Mouse (Mus musculus) Muller cell, postnatal 12 days (primary cell): ENCODE measurements around the gene Mpig6b.

ENCODE experiments used
- DNase-seq: peaks from one replicate; pipeline ENCODE4 v3.0.0-alpha.2; 2015; ENCODE audit errors: inconsistent ontology term

Gene Mpig6b

GRCm38 (mm10) chr17:35060071-35060470, 5.9 kb downstream of the Mpig6b start:
- no peak for DNase-seq

GRCm38 (mm10) chr17:35058911-35059892, 6.8 kb downstream of the Mpig6b start, which contains the start of gene Ddah2:
Gene Ddah2, plus strand, starts transcription at chr17:35059035.
- peak; percentile 95 for DNase-seq

GRCm38 (mm10) chr17:35058316-35058715, 7.7 kb downstream of the Mpig6b start:
- DNase-seq: no peak

- no peak for DNase-seq
Measured at GRCm38 (mm10) chr17:35057090-35057489, 8.9 kb downstream of the Mpig6b start.

- DNase-seq: no peak
Measured at GRCm38 (mm10) chr17:35055691-35056495, 10.1 kb downstream of the Mpig6b start.

GRCm38 (mm10) chr17:35052271-35052798, 13.6 kb downstream of the Mpig6b start:
- no peak for DNase-seq

GRCm38 (mm10) chr17:35051156-35052086, 14.6 kb downstream of the Mpig6b start:
- peak; percentile 95 for DNase-seq

GRCm38 (mm10) chr17:35050126-35050750, 15.7 kb downstream of the Mpig6b start:
- peak; percentile 80 for DNase-seq

GRCm38 (mm10) chr17:35049561-35050016, 16.4 kb downstream of the Mpig6b start, which contains the start of gene Clic1:
Gene Clic1, plus strand, starts transcription at chr17:35049966.
- peak; percentile 67 for DNase-seq

GRCm38 (mm10) chr17:35048932-35049440, 17.0 kb downstream of the Mpig6b start:
- no peak for DNase-seq

- DNase-seq: no peak
Measured at GRCm38 (mm10) chr17:35048149-35048931, 17.6 kb downstream of the Mpig6b start.

GRCm38 (mm10) chr17:35047688-35048087, 18.3 kb downstream of the Mpig6b start:
- DNase-seq: no peak

- DNase-seq: peak; percentile 100
Measured at GRCm38 (mm10) chr17:35046681-35047455, 19.1 kb downstream of the Mpig6b start, which contains the start of gene Msh5. Gene Msh5, minus strand, starts transcription at chr17:35046745.

- no peak for DNase-seq
Measured at GRCm38 (mm10) chr17:35045807-35046680, 19.9 kb downstream of the Mpig6b start.

- peak; percentile 71 for DNase-seq
Measured at GRCm38 (mm10) chr17:35044904-35045806, 20.8 kb downstream of the Mpig6b start.

- no peak for DNase-seq
Measured at GRCm38 (mm10) chr17:35043794-35044193, 22.2 kb downstream of the Mpig6b start.
